Mouse (Mus musculus) stomach, embryonic 16.5 days (tissue): ENCODE results near the gene Ticam1. TPM values are rescaled to one million over a fixed set of nuclear protein-coding genes. Genes with fewer than 3 reads are reported as not detected.

ENCODE experiments used
- ATAC-seq: fragments of 200-750 bp; cut with Nextera tagmentation; 2 replicates; pipeline ENCODE4 v1.8.0; 2017; ENCODE audit warnings: moderate number of reproducible peaks, moderate TSS enrichment; ENCODE audit not compliant: insufficient read depth, low FRiP score
- H3K27ac ChIP-seq: fragments of 300-500 bp; sonication (generic); 2 replicates; pipeline ENCODE4 v1.5.1; 2014; ENCODE audit warnings: low read length
- H3K27me3 ChIP-seq: fragments of 300-500 bp; sonication (generic); 2 replicates; pipeline ENCODE4 v1.6.1; 2014; ENCODE audit warnings: low read length, control low read depth, mixed read lengths; ENCODE audit not compliant: control insufficient read depth, insufficient read depth
- H3K36me3 ChIP-seq: fragments of 300-500 bp; sonication (generic); 2 replicates; pipeline ENCODE4 v1.6.1; 2014; ENCODE audit warnings: low read length; ENCODE audit not compliant: control insufficient read depth, insufficient read depth
- H3K4me1 ChIP-seq: fragments of 300-500 bp; sonication (generic); 2 replicates; pipeline ENCODE4 v1.6.1; 2014; ENCODE audit warnings: low read length, control low read depth, mixed read lengths; ENCODE audit not compliant: control insufficient read depth, insufficient read depth
- H3K4me2 ChIP-seq: fragments of 300-500 bp; sonication (generic); 2 replicates; pipeline ENCODE4 v1.6.1; 2014; ENCODE audit warnings: low read depth, low read length, mixed read lengths
- H3K4me3 ChIP-seq: fragments of 300-500 bp; sonication (generic); replicated peaks from 2 replicates; pipeline ENCODE4 v1.5.1; 2014; ENCODE audit warnings: mild to moderate bottlenecking, low read length
- H3K9ac ChIP-seq: fragments of 300-500 bp; sonication (generic); 2 replicates; pipeline ENCODE4 v1.6.1; 2014; ENCODE audit warnings: low read length
- H3K9me3 ChIP-seq: fragments of 300-500 bp; sonication (generic); replicated peaks from 2 replicates; pipeline ENCODE4 v1.6.1; 2016; ENCODE audit warnings: low read length, control low read depth; ENCODE audit not compliant: control insufficient read depth
- WGBS: fragments of 180-500 bp; shearing (Covaris S2); extraction: QIAGEN DNeasy Blood & Tissue Kit; methylation state at CpG from one replicate; pipeline ENCODE4 v1.1.7; 2014; 5-methylcytosine and 5-hydroxymethylcytosine counted together
- polyA plus RNA-seq: library from polyadenylated mRNA; unstranded; fragments of >200 nt; fragmentation: Nextera tagmentation; extraction: Ambion mirVana; gene quantifications from 2 replicates; pipeline ENCODE4 v1.2.1, GENCODE M21; 2015

Gene Ticam1
- polyA plus RNA-seq, 1 experiment from 2014 or later: 7.6 TPM

GRCm38 (mm10) chr17:56272644-56273043 lies 3.9 kb downstream of the Ticam1 start:
- no peak overlapping the region for H3K4me2 ChIP-seq
- 64% methylated on average over 3 of the region's 3 CpGs for WGBS
- peak overlapping the region; percentile 55 for H3K9ac ChIP-seq
- no peak for ATAC-seq
- H3K4me1 ChIP-seq: peaks cover 18% of the 10 kb centered on the region
- H3K4me3 ChIP-seq: no peak overlapping the region
- H3K9me3 ChIP-seq: no peaks in the 10 kb centered on the region
- H3K27me3 ChIP-seq: no peaks in the 10 kb centered on the region
- peak overlapping the region; percentile 55; the same call in 1 of the 2 replicates for H3K27ac ChIP-seq
- peaks cover 8% of the 10 kb centered on the region for H3K36me3 ChIP-seq

GRCm38 (mm10) chr17:56271609-56272253 lies 4.9 kb downstream of the Ticam1 start:
- H3K4me2 ChIP-seq: no peak overlapping the region
- H3K27ac ChIP-seq: no peak overlapping the region
- no peak overlapping the region for H3K9ac ChIP-seq
- no peaks in the 10 kb centered on the region for H3K27me3 ChIP-seq
- H3K36me3 ChIP-seq: peaks cover 8% of the 10 kb centered on the region
- no peak for ATAC-seq
- WGBS: 86% methylated on average over 12 of the region's 12 CpGs
- H3K4me3 ChIP-seq: no peak overlapping the region
- H3K4me1 ChIP-seq: peaks cover 12% of the 10 kb centered on the region
- no peaks in the 10 kb centered on the region for H3K9me3 ChIP-seq

DNA sequence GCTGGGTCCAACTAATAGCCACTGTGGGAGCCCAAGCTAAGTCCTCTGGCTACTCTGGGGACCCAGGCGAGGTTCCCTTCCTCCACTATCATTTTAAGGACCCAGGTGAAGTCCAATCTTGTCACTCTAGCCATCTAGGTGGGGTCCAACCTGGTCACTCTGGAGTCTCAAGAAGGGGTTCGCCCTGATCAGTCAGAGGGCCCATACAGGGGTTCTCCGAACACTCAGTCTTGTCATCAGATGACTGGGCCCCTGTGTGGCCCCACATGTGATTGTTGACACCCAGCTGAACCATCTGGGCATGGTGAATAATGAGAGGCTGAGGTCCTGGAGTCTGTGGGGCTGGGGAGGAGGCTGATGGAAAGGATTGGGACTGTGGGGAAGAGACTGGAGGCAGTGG lies 6.8 kb downstream of the Ticam1 start:
- Histone ChIP-seq H3K36me3 (peaks cover 8% of the 10 kb centered on the region), H3K9me3 (no peaks in the 10 kb centered on the region), H3K27me3 (no peaks in the 10 kb centered on the region), H3K9ac (peak overlapping the region; percentile 60), H3K4me2 (peak overlapping the region; percentile 62), H3K4me1 (peaks cover 12% of the 10 kb centered on the region), H3K27ac (peak overlapping the region; percentile 90), H3K4me3 (peak overlapping the region; percentile 52)
- no peak for ATAC-seq
- WGBS: 71% methylated on average over 3 of the region's 3 CpGs

DNA sequence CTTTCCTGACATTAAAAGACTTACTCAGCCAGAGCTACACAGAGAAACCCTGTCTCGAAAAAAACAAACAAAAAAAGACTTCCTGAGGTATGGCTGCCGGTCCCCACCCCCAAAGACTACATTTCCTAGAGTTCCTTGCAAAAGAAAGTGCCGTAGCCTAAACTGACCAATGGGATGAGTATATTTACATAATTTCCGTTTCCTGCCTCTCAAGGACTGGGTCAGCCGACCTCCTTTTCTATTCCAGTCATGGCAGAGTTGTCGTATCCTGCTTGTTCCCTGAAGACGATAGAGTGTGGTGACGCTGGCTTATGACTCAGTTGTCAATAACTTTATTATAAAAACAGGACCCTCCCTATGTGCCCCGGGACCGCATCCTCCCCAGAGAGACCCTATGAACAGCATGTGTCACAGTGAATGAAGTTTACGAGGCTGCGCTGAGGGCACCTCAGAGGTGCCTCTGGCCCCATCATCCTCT lies 7.4 kb downstream of the Ticam1 start:
- peak overlapping the region; percentile 60 for H3K9ac ChIP-seq
- no peaks in the 10 kb centered on the region for H3K27me3 ChIP-seq
- 19% methylated on average over 12 of the region's 12 CpGs for WGBS
- ATAC-seq: peak; percentile 87
- H3K27ac ChIP-seq: peak overlapping the region; percentile 90
- peaks cover 8% of the 10 kb centered on the region for H3K36me3 ChIP-seq
- peak overlapping the region; percentile 62 for H3K4me2 ChIP-seq
- peak overlapping the region; percentile 52 for H3K4me3 ChIP-seq
- peaks cover 12% of the 10 kb centered on the region for H3K4me1 ChIP-seq
- H3K9me3 ChIP-seq: no peaks in the 10 kb centered on the region

GRCm38 (mm10) chr17:56266271-56266670 lies 10.3 kb downstream of the Ticam1 start:
- Histone ChIP-seq H3K9ac (no peak overlapping the region), H3K4me3 (no peak overlapping the region), H3K4me1 (0 out of 2 replicates have a peak, but pooled peaks cover 3% of the 10 kb centered on the region), H3K27ac (no peak overlapping the region), H3K36me3 (peaks cover 5% of the 10 kb centered on the region), H3K4me2 (no peak overlapping the region), H3K9me3 (no peaks in the 10 kb centered on the region), H3K27me3 (no peaks in the 10 kb centered on the region)
- ATAC-seq: no peak
- WGBS: 52% methylated on average over 3 of the region's 3 CpGs

- Histone ChIP-seq H3K4me3 (no peak overlapping the region), H3K9ac (no peak overlapping the region), H3K36me3 (0 out of 2 replicates have a peak, but pooled peaks cover 2% of the 10 kb centered on the region), H3K27ac (no peak overlapping the region), H3K4me1 (0 out of 2 replicates have a peak, but pooled peaks cover 3% of the 10 kb centered on the region), H3K4me2 (no peak overlapping the region), H3K27me3 (no peaks in the 10 kb centered on the region), H3K9me3 (no peaks in the 10 kb centered on the region)
- ATAC-seq: no peak
- WGBS: 83% methylated on average over 3 of the region's 3 CpGs
These were observed 10.7 kb downstream of the Ticam1 start for GRCm38 (mm10) chr17:56265869-56266268.

GRCm38 (mm10) chr17:56265011-56265410 lies 11.6 kb downstream of the Ticam1 start:
- Histone ChIP-seq H3K4me3 (no peak overlapping the region), H3K4me2 (no peak overlapping the region), H3K36me3 (no peaks in the 10 kb centered on the region), H3K4me1 (peaks cover 7% of the 10 kb centered on the region; the same call in 1 of the 2 replicates), H3K27me3 (no peaks in the 10 kb centered on the region), H3K27ac (no peak overlapping the region), H3K9me3 (no peaks in the 10 kb centered on the region), H3K9ac (no peak overlapping the region)
- no peak for ATAC-seq
- 88% methylated on average over 4 of the region's 4 CpGs for WGBS

- Histone ChIP-seq H3K4me1 (peaks cover 16% of the 10 kb centered on the region), H3K36me3 (peaks cover 7% of the 10 kb centered on the region; the same call in 1 of the 2 replicates), H3K9ac (no peak overlapping the region; the same call in 1 of the 2 replicates), H3K4me3 (no peak overlapping the region), H3K27ac (no peak overlapping the region), H3K9me3 (no peaks in the 10 kb centered on the region), H3K27me3 (no peaks in the 10 kb centered on the region), H3K4me2 (no peak overlapping the region)
- WGBS: 18% methylated on average over 8 of the region's 8 CpGs
- ATAC-seq: peak; percentile 67
These were observed 12.6 kb downstream of the Ticam1 start for GRCm38 (mm10) chr17:56264020-56264419.

- H3K4me2 ChIP-seq: no peak overlapping the region
- peaks cover 7% of the 10 kb centered on the region; the same call in 1 of the 2 replicates for H3K36me3 ChIP-seq
- no peaks in the 10 kb centered on the region for H3K9me3 ChIP-seq
- 68% methylated on average over 3 of the region's 3 CpGs for WGBS
- H3K27me3 ChIP-seq: no peaks in the 10 kb centered on the region
- no peak for ATAC-seq
- no peak overlapping the region for H3K4me3 ChIP-seq
- H3K4me1 ChIP-seq: peaks cover 28% of the 10 kb centered on the region
- peak overlapping the region; percentile 17; the same call in 1 of the 2 replicates for H3K9ac ChIP-seq
- no peak overlapping the region for H3K27ac ChIP-seq
These were observed 13.9 kb downstream of the Ticam1 start for GRCm38 (mm10) chr17:56262645-56263094.
